Mouse (Mus musculus) liver, postnatal 0 days (tissue): ENCODE results near the gene Prss8. TPM values are rescaled to one million over a fixed set of nuclear protein-coding genes. Genes with fewer than 3 reads are reported as not detected.

Source experiments
- ATAC-seq: fragments of 200-750 bp; cut with Nextera tagmentation; 2 replicates; pipeline ENCODE4 v1.8.0; 2017; ENCODE audit warnings: mild to moderate bottlenecking, moderate library complexity
- DNase-seq: peaks from one replicate; pipeline ENCODE4 v3.0.0-alpha.2; 2016
- H3K27ac ChIP-seq: fragments of 300-500 bp; sonication (generic); 2 replicates; pipeline ENCODE4 v1.5.1; 2014; ENCODE audit warnings: antibody characterized with exemption, moderate library complexity, mild to moderate bottlenecking, low read depth
- H3K27me3 ChIP-seq: fragments of 300-500 bp; sonication (generic); 2 replicates; pipeline ENCODE4 v1.6.1; 2014; ENCODE audit warnings: low read length, control low read depth, mixed read lengths; ENCODE audit not compliant: insufficient read depth
- H3K36me3 ChIP-seq: fragments of 300-500 bp; sonication (generic); replicated peaks from 2 replicates; pipeline ENCODE4 v1.6.1; 2014; ENCODE audit warnings: mild to moderate bottlenecking, control low read depth, low read length, moderate library complexity, mixed read lengths; ENCODE audit not compliant: insufficient read depth
- H3K4me1 ChIP-seq: fragments of 300-500 bp; sonication (generic); 2 replicates; pipeline ENCODE4 v1.6.1; 2014; ENCODE audit warnings: antibody characterized with exemption, mild to moderate bottlenecking, control low read depth; ENCODE audit not compliant: insufficient read depth
- H3K4me2 ChIP-seq: fragments of 300-500 bp; sonication (generic); 2 replicates; pipeline ENCODE4 v1.6.1; 2014; ENCODE audit warnings: low read depth, mild to moderate bottlenecking, low read length, moderate library complexity, mixed read lengths
- H3K4me3 ChIP-seq: fragments of 300-500 bp; sonication (generic); 2 replicates; pipeline ENCODE4 v1.5.1; 2014; ENCODE audit warnings: low read depth, low read length
- H3K9ac ChIP-seq: fragments of 300-500 bp; sonication (generic); replicated peaks from 2 replicates; pipeline ENCODE4 v1.6.1; 2014; ENCODE audit warnings: mild to moderate bottlenecking, moderate library complexity
- H3K9me3 ChIP-seq: fragments of 300-500 bp; sonication (generic); 2 replicates; pipeline ENCODE4 v1.6.1; 2016; ENCODE audit warnings: mild to moderate bottlenecking, control low read depth, low read length, mixed read lengths
- CTCF ChIP-seq: sonication (generic); IDR thresholded peaks from 2 replicates; pipeline ENCODE4 v1.5.1; 2016; ENCODE audit warnings: antibody characterized with exemption, low read depth
- EP300 ChIP-seq: IDR thresholded peaks from 2 replicates; pipeline ENCODE4 v1.6.1; 2016; ENCODE audit warnings: antibody characterized with exemption, low read depth, mild to moderate bottlenecking
- WGBS: fragments of 180-500 bp; shearing (Covaris S2); extraction: QIAGEN DNeasy Blood & Tissue Kit; methylation state at CpG from one replicate; pipeline ENCODE4 v1.1.7; 2014; ENCODE audit not compliant: insufficient replicate concordance; 5-methylcytosine and 5-hydroxymethylcytosine counted together
- polyA plus RNA-seq: library from polyadenylated mRNA; unstranded; fragments of >200 nt; fragmentation: Nextera tagmentation; extraction: Ambion mirVana; gene quantifications from 2 replicates; pipeline ENCODE4 v1.2.1, GENCODE M21; 2015

Prss8 gene
- polyA plus RNA-seq, 1 experiment from 2014 or later, result 13.7 TPM

DNA sequence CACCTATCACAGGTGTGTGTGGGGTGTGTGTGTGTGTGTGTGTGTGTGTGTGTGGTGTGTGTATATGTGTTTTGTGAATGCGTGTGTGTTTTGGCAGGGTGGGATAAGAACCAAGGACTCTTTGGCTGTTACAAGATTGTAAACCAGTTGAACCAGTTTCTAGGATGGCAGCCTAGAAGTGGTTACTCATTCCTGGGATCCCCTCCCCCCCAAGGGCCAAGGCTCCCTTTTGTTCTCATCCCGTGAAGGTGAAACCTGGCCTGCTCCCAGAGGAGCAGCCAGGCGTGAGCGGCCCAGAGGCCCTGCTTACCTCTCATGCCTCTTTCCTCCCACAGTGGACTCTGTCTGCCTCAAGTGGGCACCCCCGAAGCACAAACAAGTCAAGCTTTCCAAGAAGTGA lies 4.7 kb downstream of the Prss8 start:
- H3K36me3 ChIP-seq, result peaks cover 16% of the 10 kb centered on the region; the same call in 1 of the 2 replicates
- H3K27ac ChIP-seq, result no peak overlapping the region
- no peaks in the 10 kb centered on the region for H3K27me3 ChIP-seq
- H3K4me3 ChIP-seq, result no peak overlapping the region
- no peak for ATAC-seq
- no peak for DNase-seq
- no peak overlapping the region for H3K4me2 ChIP-seq
- no peaks in the 10 kb centered on the region for H3K9me3 ChIP-seq
- no peak overlapping the region for H3K9ac ChIP-seq
- H3K4me1 ChIP-seq, result peaks cover 34% of the 10 kb centered on the region
- TF ChIP-seq CTCF (no peak), EP300 (no peak)
- 89% methylated on average over 5 of the region's 5 CpGs for WGBS

DNA sequence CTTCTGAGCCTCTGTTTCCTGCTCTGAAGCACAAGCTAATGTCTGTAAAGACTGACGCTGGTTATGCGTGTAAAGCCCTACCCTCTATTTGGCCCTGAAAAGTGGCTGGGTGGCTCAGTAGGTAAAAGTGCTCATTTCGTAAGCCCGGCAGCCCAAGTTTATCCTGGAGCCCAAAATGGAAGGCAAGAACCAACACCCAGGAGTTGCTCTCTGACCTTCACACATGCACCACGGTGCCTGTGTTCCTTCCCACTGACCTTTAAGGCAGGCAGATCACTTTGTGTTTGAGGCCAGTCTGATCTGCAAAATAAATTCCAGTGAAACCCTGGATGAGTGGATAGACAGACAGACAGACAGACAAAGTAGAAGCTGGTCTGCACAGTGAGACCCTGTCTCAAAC lies 6.2 kb downstream of the Prss8 start:
- H3K9me3 ChIP-seq, result no peaks in the 10 kb centered on the region
- no peak overlapping the region for H3K4me2 ChIP-seq
- no peaks in the 10 kb centered on the region for H3K27me3 ChIP-seq
- no peak overlapping the region for H3K4me3 ChIP-seq
- H3K36me3 ChIP-seq, result peaks cover 16% of the 10 kb centered on the region; the same call in 1 of the 2 replicates
- H3K27ac ChIP-seq, result 0 out of 2 replicates have a peak overlapping the region, but pooled peaks have one; percentile 86
- DNase-seq (no peak), ATAC-seq (no peak)
- 0 out of 2 replicates have a peak overlapping the region, but pooled peaks have one; percentile 7 for H3K9ac ChIP-seq
- 68% methylated on average over 5 of the region's 5 CpGs for WGBS
- TF ChIP-seq CTCF (no peak), EP300 (no peak)
- H3K4me1 ChIP-seq, result peaks cover 33% of the 10 kb centered on the region

DNA sequence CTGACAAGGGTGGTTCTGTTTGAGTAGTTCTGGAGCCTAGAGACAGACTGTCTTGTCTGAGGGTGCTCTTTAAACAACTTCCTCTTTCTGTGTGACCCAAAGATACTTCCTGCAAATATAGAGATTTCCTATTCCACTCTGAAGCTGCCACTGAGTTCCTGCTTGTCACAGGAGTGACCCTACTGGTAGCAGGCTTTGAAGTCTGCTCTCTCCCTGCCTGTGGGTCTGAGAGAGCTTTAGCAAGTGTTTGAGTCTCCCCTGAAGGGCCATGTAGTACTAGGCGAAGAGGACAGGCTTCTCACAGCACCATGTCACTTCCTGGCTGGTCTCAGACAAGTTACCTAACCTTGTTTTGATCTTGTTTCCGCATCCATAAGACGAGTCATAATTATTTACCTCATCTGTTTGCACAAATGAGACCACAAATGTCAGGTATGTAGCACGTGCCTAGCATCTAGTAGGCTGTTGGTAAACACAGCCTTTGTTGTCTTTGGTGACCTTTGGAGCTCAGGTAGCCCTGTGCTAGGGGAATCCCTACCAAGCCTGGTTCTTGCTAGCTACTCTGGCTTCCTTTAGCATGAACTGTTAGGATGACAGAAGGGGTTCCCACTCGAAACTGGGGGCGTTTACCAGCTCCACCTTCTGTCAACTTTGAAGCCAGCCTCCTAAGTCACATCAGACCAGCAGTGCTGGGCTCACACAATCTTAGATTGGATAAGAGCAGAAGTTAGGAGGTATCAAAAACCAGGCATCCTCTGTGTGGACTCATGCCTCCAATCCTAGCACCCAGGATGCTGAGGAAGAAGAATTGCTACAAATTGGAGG lies 7.2 kb downstream of the Prss8 start:
- peak; percentile 54 for ATAC-seq
- no peak for DNase-seq
- WGBS, result 35% methylated on average over 6 of the region's 6 CpGs
- H3K27ac ChIP-seq, result peak overlapping the region; percentile 86
- H3K36me3 ChIP-seq, result peaks cover 19% of the 10 kb centered on the region; the same call in 1 of the 2 replicates
- no peak for TF ChIP-seq CTCF
- TF ChIP-seq EP300, result 0 out of 2 replicates have a peak, but pooled peaks have one; percentile 3
- no peaks in the 10 kb centered on the region for H3K27me3 ChIP-seq
- H3K9ac ChIP-seq, result 0 out of 2 replicates have a peak overlapping the region, but pooled peaks have one; percentile 21
- no peaks in the 10 kb centered on the region for H3K9me3 ChIP-seq
- H3K4me3 ChIP-seq, result no peak overlapping the region
- H3K4me2 ChIP-seq, result no peak overlapping the region
- peaks cover 25% of the 10 kb centered on the region for H3K4me1 ChIP-seq

DNA sequence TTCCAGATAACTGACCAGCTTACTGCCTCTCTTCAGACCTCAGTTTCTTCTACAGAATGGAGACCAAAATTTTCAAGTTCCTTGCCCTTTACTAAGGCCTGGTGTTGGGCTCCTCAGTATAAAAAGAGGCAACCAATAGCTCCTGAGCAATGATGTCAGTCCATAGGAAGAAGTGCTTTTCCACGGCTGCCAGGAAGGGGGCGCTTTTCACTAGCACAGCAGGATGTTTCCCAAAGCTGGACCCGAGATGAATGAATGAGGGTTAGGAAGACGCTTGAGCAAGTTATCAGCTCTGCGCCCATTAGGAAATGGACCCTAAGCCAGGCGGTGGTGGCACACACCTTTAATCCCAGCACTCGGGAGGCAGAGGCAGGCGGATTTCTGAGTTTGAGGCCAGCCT lies 8.4 kb downstream of the Prss8 start:
- peaks cover 19% of the 10 kb centered on the region; the same call in 1 of the 2 replicates for H3K36me3 ChIP-seq
- peaks cover 22% of the 10 kb centered on the region for H3K4me1 ChIP-seq
- ATAC-seq (peak; percentile 15; the same call in 1 of the 2 replicates), DNase-seq (peak; percentile 65)
- TF ChIP-seq CTCF (peak; percentile 71), EP300 (no peak)
- H3K27ac ChIP-seq, result peak overlapping the region; percentile 86
- no peaks in the 10 kb centered on the region for H3K27me3 ChIP-seq
- no peak overlapping the region for H3K4me3 ChIP-seq
- no peaks in the 10 kb centered on the region for H3K9me3 ChIP-seq
- 50% methylated on average over 8 of the region's 8 CpGs for WGBS
- no peak overlapping the region for H3K9ac ChIP-seq
- no peak overlapping the region for H3K4me2 ChIP-seq

DNA sequence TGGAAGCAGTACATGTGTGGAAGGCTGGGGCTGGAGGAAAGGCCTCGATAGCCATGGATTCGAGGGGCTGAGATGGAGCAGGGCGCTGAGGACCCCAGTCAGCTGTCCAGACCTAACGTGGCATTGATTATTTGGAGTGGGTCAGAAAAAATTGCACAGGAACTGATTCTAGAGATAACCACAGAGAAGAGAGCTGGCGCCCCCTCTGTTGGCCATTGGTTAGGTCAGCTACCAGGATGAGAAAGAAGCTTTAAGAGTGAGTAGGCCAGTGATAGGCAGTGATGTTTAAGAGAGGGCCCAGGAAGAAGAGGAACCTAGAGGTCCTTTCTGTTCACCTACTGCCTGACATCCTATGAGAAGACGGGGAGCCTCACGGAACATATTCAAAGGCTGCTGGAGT lies 10.6 kb downstream of the Prss8 start:
- Histone ChIP-seq H3K4me2 (no peak overlapping the region), H3K4me1 (peaks cover 18% of the 10 kb centered on the region), H3K4me3 (no peak overlapping the region), H3K27ac (no peak overlapping the region), H3K9ac (no peak overlapping the region), H3K27me3 (no peaks in the 10 kb centered on the region), H3K36me3 (peaks cover 14% of the 10 kb centered on the region), H3K9me3 (no peaks in the 10 kb centered on the region)
- ATAC-seq (0 out of 2 replicates have a peak, but pooled peaks have one; percentile 6), DNase-seq (peak; percentile 57)
- 70% methylated on average over 7 of the region's 7 CpGs for whole genome bisulfite sequencing
- TF ChIP-seq EP300 (no peak), CTCF (peak; percentile 58)

DNA sequence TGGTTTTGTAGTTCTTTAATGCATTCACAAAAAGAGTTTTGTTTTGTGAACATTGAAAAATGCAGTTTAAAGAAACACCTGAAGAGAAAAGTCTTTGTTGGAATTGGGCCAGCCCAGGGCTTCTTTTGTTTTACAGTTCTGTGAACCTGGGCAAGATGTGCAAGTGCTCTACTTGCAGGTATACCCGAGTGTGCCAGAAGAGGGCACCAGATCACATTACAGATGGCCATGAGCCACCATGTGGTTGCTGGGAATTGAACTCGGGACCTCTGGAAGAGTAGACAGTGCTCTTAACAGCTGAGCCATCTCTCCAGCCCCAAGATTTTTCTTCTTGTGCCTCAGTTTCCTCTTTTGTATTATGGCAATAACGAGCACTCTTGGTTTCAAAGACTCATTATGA lies 11.7 kb downstream of the Prss8 start:
- H3K27ac ChIP-seq, result no peak overlapping the region
- DNase-seq (peak; percentile 69), ATAC-seq (no peak)
- peaks cover 17% of the 10 kb centered on the region for H3K4me1 ChIP-seq
- no peak overlapping the region for H3K4me2 ChIP-seq
- H3K9ac ChIP-seq, result no peak overlapping the region
- H3K4me3 ChIP-seq, result no peak overlapping the region
- H3K27me3 ChIP-seq, result no peaks in the 10 kb centered on the region
- H3K9me3 ChIP-seq, result no peaks in the 10 kb centered on the region
- H3K36me3 ChIP-seq, result peaks cover 14% of the 10 kb centered on the region
- TF ChIP-seq EP300 (no peak), CTCF (peak; percentile 75)
- WGBS, result 50% methylated on average over 3 of the region's 3 CpGs
